Comparison of ENCODE assay signal across 11 mouse cellular contexts in the genomic region with DNA sequence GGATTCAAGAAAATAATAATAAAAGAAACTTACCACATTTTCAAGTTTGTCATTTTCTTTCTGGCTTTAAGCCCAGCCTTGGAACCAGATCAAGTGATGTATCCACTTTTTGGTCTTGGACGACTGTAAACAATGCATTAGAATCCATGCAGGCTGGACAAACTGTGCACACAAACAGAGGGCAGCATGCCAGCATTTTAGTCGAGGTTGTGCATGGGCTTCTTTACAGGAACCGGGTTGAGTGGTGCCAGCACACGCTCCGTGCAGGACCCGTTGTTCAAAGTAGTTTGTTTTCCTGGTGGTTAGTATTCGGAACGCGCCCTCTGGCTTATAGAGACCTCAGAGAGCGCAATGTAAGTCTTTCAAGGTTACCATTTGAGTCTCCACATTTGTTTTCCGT. TPM values are rescaled to one million over a fixed set of nuclear protein-coding genes. Genes with fewer than 3 reads are reported as not detected.
DNase-seq lines count a peak whose midpoint lies in the region; ATAC-seq and TF ChIP-seq lines count a peak whose summit lies in the region.
"Had no signal": no experiment of that assay in that cellular context is flagged by ENCODE, and none has a peak within 500 bp of the region (broad histone marks: within the 10 kb centered on the region; RNA-seq: fewer than 3 reads in every experiment).

No protein-coding gene starts in this region.

- peak overlapping the region; percentile 33 for H3K4me2 ChIP-seq in lung, postnatal 0 days (replicated peaks; ENCODE audit: low read depth, low read length)
- H3K4me2 ChIP-seq: limb, embryonic 13.5 days; stomach, embryonic 15.5 days had no signal

- no peak overlapping the region for H3K9ac ChIP-seq in lung, postnatal 0 days (replicated peaks; ENCODE audit: low read depth)
- H3K9ac ChIP-seq: limb, embryonic 13.5 days; stomach, embryonic 15.5 days had no signal

- no peak overlapping the region for H3K27ac ChIP-seq in gastrocnemius, adult 2 months
- no peak overlapping the region for H3K27ac ChIP-seq in lung, postnatal 0 days (ENCODE audit: low read length)
- H3K27ac ChIP-seq: limb, embryonic 13.5 days; stomach, embryonic 15.5 days had no signal

- no peak for TF ChIP-seq EP300 in lung, postnatal 0 days (IDR thresholded peaks at IDR 0.05)

- peak overlapping the region; percentile 9; the same call in 1 of the 2 replicates for H3K4me3 ChIP-seq in gastrocnemius, adult 2 months
- H3K4me3 ChIP-seq in lung, postnatal 0 days (ENCODE audit: low read depth, low read length) = no peak overlapping the region
- H3K4me3 ChIP-seq: limb, embryonic 13.5 days; myocyte; stomach, embryonic 15.5 days had no signal

- TF ChIP-seq CTCF in gastrocnemius, adult 2 months (IDR thresholded peaks at IDR 0.05) = no peak
- TF ChIP-seq CTCF in lung, postnatal 0 days (IDR thresholded peaks at IDR 0.05) = 0 out of 2 replicates have a peak, but pooled peaks have one; percentile 4

- peak; percentile 32; the same call in 1 of the 2 replicates for ATAC-seq in lung, postnatal 0 days
- ATAC-seq in megakaryocyte, adult 5-6 weeks (ENCODE audit: poor library complexity, severe bottlenecking) = no peak

- H3K27me3 ChIP-seq in lung, postnatal 0 days (replicated peaks; ENCODE audit: insufficient read depth, low read length) = no peaks in the 10 kb centered on the region
- H3K27me3 ChIP-seq: limb, embryonic 13.5 days; stomach, embryonic 15.5 days had no signal

- DNase-seq in gastrocnemius, adult 2 months = peak; percentile 20
- DNase-seq in gastrocnemius, adult 8-10 months (ENCODE audit: low spot score in 2 of 2) = no peak
- DNase-seq in left cerebral cortex, postnatal 4 days = peak; percentile 40
- DNase-seq in left cerebral cortex, adult 9 months (ENCODE audit: low spot score in 2 of 2) = no peak
- DNase-seq in adrenal gland, postnatal 25 days = peak; percentile 39
- peak; percentile 54 for DNase-seq in lung, postnatal 0 days (ENCODE audit: low spot score)
- no peak for DNase-seq in embryo, embryonic 10 days (ENCODE audit: low spot score)

- no peaks in the 10 kb centered on the region; the same call in 1 of the 2 replicates for H3K4me1 ChIP-seq in lung, postnatal 0 days (ENCODE audit: insufficient read depth, low read depth, low read length)
- H3K4me1 ChIP-seq: limb, embryonic 13.5 days had no signal

- no peaks in the 10 kb centered on the region for H3K9me3 ChIP-seq in lung, postnatal 0 days (ENCODE audit: low read length)
- H3K9me3 ChIP-seq: limb, embryonic 13.5 days; stomach, embryonic 15.5 days had no signal

- intact Hi-C loops in gastrocnemius, adult 2 months (cut with DNase I) = no loop called here
- intact Hi-C loops in left cerebral cortex, postnatal 4 days (cut with DNase I) = no loop called here

- H3K36me3 ChIP-seq in lung, postnatal 0 days (ENCODE audit: insufficient read depth, low read length) = no peaks in the 10 kb centered on the region
- H3K36me3 ChIP-seq: limb, embryonic 13.5 days; stomach, embryonic 15.5 days had no signal

- WGBS in lung, postnatal 0 days = 44% methylated on average over 11 of the region's 11 CpGs

RNA-seq across cellular contexts. Expression of a gene that starts 30.5 kb away (rescaled TPM):
- 1 to 10 TPM; 1.1 to 1.8 TPM for total RNA-seq in gastrocnemius, adult 2 months (2021)
- 1 to 10 TPM in 2 of 4 experiments, under 1 TPM in 2; 0.63 to 1.1 (median 0.90) TPM for total RNA-seq in gastrocnemius, adult 8-10 months (2022)
- total RNA-seq in left cerebral cortex, postnatal 4 days (2021) = 100 to 1,000 TPM; 109 to 115 TPM
- total RNA-seq in adrenal gland, postnatal 25 days (2021) = 84.0 and 96.1 TPM in 2 replicates
- polyA plus RNA-seq in lung, postnatal 0 days (2015; fragmentation: Nextera tagmentation; extraction: Ambion mirVana) = 8.7 and 12.3 TPM in 2 replicates
- 39.4 and 40.0 TPM in 2 replicates for total RNA-seq in megakaryocyte, adult 5-6 weeks (2015)
- total RNA-seq in megakaryocyte, adult 5-6 weeks (2017) = 37.3 and 47.6 TPM in 2 replicates

Comparison
In these comparisons a context has a peak if more than half of its experiments do, and no peak if none do; other contexts are left out.
1. DNase-seq: peak in gastrocnemius, adult 2 months (single experiment), left cerebral cortex, postnatal 4 days (single experiment), adrenal gland, postnatal 25 days (single experiment) and lung, postnatal 0 days (single experiment); none in gastrocnemius, adult 8-10 months (0 of 2), left cerebral cortex, adult 9 months (0 of 2) and embryo, embryonic 10 days (single experiment).
2. RNA of a gene that starts 30.5 kb away (total RNA-seq): 109 to 115 TPM in left cerebral cortex, postnatal 4 days, 84.0 to 96.1 TPM in adrenal gland, postnatal 25 days and 37.3 to 47.6 TPM in megakaryocyte, adult 5-6 weeks; 1.1 to 1.8 TPM in gastrocnemius, adult 2 months and 0.63 to 1.1 TPM in gastrocnemius, adult 8-10 months; every median in the first group is over 10 times any median in the second.